Comparison of ENCODE assay signal across 8 mouse cellular contexts in the genomic region with DNA sequence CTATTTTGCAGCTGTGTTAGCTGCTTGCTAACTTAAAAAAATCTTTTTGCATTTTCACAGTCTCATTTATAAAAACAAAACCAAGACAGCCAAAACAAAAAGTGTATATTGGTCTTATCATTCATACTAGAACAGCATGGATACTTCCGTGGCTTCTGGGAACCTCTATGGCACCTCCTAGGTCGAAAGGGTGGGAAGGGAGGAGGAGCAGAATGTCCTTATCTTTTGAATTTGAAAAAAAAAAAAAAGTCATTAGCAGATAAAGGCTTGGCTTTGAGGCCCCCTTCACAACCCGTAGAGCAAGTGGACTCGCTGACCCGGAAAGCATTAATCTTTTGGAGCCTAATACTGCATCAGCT.
A peak's percentile ranks its signal among the peaks of the same experiment; 100 is the strongest.
DNase-seq lines count a peak whose midpoint lies in the region; ATAC-seq lines count a peak whose summit lies in the region.

No protein-coding gene starts in this region.

- DNase-seq in lung, postnatal 10 days: no peak
- DNase-seq in adrenal gland, adult 8-10 months: no peak
- no peak for DNase-seq in cerebellum, adult 8-10 months
- DNase-seq in layer of hippocampus, adult 8-10 months (ENCODE audit: low spot score in 2 of 2): no peak

- no peaks in the 10 kb centered on the region for H3K36me3 ChIP-seq in lung, embryonic 16.5 days (ENCODE audit: control insufficient read depth, insufficient read depth, low read length)
- no peaks in the 10 kb centered on the region for H3K36me3 ChIP-seq in forebrain, embryonic 15.5 days
- H3K36me3 ChIP-seq in limb, embryonic 13.5 days: no peaks in the 10 kb centered on the region
- H3K36me3 ChIP-seq in stomach, embryonic 14.5 days (ENCODE audit: control insufficient read depth, insufficient read depth, low read length): no peaks in the 10 kb centered on the region

- H3K4me1 ChIP-seq in lung, embryonic 16.5 days (replicated peaks; ENCODE audit: control insufficient read depth, insufficient read depth, low read length): peaks cover 6% of the 10 kb centered on the region; the same call in 1 of the 2 replicates
- peaks cover 17% of the 10 kb centered on the region for H3K4me1 ChIP-seq in forebrain, embryonic 15.5 days
- peaks cover 17% of the 10 kb centered on the region; the same call in 1 of the 2 replicates for H3K4me1 ChIP-seq in limb, embryonic 13.5 days
- H3K4me1 ChIP-seq in stomach, embryonic 14.5 days (ENCODE audit: control insufficient read depth, insufficient read depth, low read length): 0 out of 2 replicates have a peak, but pooled peaks cover 3% of the 10 kb centered on the region

- H3K27me3 ChIP-seq in lung, embryonic 16.5 days (ENCODE audit: control insufficient read depth, insufficient read depth, low read depth, low read length): no peaks in the 10 kb centered on the region
- H3K27me3 ChIP-seq in forebrain, embryonic 15.5 days: no peaks in the 10 kb centered on the region
- H3K27me3 ChIP-seq in limb, embryonic 13.5 days: peaks cover 30% of the 10 kb centered on the region
- H3K27me3 ChIP-seq in stomach, embryonic 14.5 days (ENCODE audit: control insufficient read depth, insufficient read depth, low read length): 0 out of 2 replicates have a peak, but pooled peaks cover 2% of the 10 kb centered on the region

- under 1% methylated on average over 5 of the region's 5 CpGs for WGBS in lung, embryonic 16.5 days
- 3% methylated on average over 5 of the region's 5 CpGs for WGBS in forebrain, embryonic 15.5 days
- WGBS in limb, embryonic 13.5 days: 0% methylated on average over 5 of the region's 5 CpGs
- 1% methylated on average over 5 of the region's 5 CpGs for WGBS in stomach, embryonic 14.5 days

- H3K4me2 ChIP-seq in lung, embryonic 16.5 days (ENCODE audit: low read depth, low read length): peak overlapping the region; percentile 65
- peak overlapping the region; percentile 83 for H3K4me2 ChIP-seq in forebrain, embryonic 15.5 days (replicated peaks)
- H3K4me2 ChIP-seq in limb, embryonic 13.5 days (replicated peaks): peak overlapping the region; percentile 67
- peak overlapping the region; percentile 88 for H3K4me2 ChIP-seq in stomach, embryonic 14.5 days (replicated peaks; ENCODE audit: low read depth, low read length)

- H3K9ac ChIP-seq in lung, embryonic 16.5 days (ENCODE audit: low read length): no peak overlapping the region
- H3K9ac ChIP-seq in forebrain, embryonic 15.5 days (replicated peaks): peak overlapping the region; percentile 58
- H3K9ac ChIP-seq in limb, embryonic 13.5 days: no peak overlapping the region
- H3K9ac ChIP-seq in stomach, embryonic 14.5 days (replicated peaks; ENCODE audit: low read depth, low read length): no peak overlapping the region

- H3K4me3 ChIP-seq in lung, embryonic 16.5 days (ENCODE audit: low read length): no peak overlapping the region; the same call in 1 of the 2 replicates
- H3K4me3 ChIP-seq in forebrain, embryonic 15.5 days: peak overlapping the region; percentile 63
- peak overlapping the region; percentile 40 for H3K4me3 ChIP-seq in limb, embryonic 13.5 days
- H3K4me3 ChIP-seq in stomach, embryonic 14.5 days (ENCODE audit: low read depth, low read length): peak overlapping the region; percentile 31

- no peaks in the 10 kb centered on the region for H3K9me3 ChIP-seq in lung, embryonic 16.5 days (ENCODE audit: control insufficient read depth, low read length)
- H3K9me3 ChIP-seq in forebrain, embryonic 15.5 days: no peaks in the 10 kb centered on the region
- H3K9me3 ChIP-seq in limb, embryonic 13.5 days: no peaks in the 10 kb centered on the region
- H3K9me3 ChIP-seq in stomach, embryonic 14.5 days (ENCODE audit: control insufficient read depth, low read depth, low read length): no peaks in the 10 kb centered on the region

- ATAC-seq in lung, embryonic 16.5 days (ENCODE audit: low read depth): no peak
- ATAC-seq in forebrain, embryonic 15.5 days (replicated peaks): no peak
- no peak for ATAC-seq in limb, embryonic 13.5 days (ENCODE audit: low FRiP score, low read depth)
- no peak; the same call in 1 of the 2 replicates for ATAC-seq in stomach, embryonic 14.5 days (ENCODE audit: insufficient number of reproducible peaks, insufficient read depth, low FRiP score, low read depth)

- no peak overlapping the region for H3K27ac ChIP-seq in lung, embryonic 16.5 days (ENCODE audit: low read length)
- H3K27ac ChIP-seq in forebrain, embryonic 15.5 days (replicated peaks): peak overlapping the region; percentile 73
- H3K27ac ChIP-seq in limb, embryonic 13.5 days: no peak overlapping the region
- H3K27ac ChIP-seq in stomach, embryonic 14.5 days (ENCODE audit: low read length): no peak overlapping the region
